Mouse (Mus musculus): ENCODE results near the gene Hspa13.

Hspa13 gene

DNA sequence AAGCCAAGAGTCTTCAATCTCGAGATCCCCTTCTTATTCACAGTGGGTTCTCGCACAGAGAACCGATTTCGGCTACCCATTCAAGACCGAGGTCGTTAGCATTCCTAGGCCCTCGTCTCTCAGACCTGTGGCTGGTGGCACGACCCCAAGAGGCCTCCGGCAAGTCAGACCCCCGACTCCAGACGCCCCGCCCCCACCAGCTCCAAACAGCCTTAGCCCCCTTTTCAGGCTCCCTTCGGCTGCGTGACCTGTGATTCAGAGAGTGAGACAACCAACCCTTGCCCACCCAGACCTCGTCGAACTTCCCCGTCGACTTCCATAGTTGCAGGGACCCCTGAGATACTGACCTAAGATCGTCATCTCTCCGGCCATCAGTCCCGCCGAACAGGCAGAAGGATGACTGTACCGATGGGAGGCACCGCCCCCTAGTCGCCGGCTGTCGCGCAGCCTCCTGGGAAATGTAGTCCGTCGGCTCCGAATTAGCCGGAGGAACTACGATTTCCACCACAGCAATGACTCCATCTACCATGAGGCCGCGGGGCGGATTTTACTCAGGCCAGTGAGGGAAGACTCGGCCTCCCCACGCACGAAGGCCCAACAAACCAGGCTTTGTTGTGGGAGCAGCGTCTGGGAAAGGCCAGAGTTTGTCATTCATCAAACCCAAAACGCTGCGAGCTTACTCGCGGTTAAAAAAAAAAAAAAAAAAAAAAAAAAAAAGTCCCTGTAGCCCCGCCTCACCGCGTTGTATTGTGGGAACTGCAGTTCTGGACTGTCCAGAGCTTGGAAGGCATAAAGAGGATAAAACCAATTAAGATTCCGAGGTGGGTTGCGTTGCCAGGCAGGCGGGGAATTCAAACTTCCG is at the start of gene Hspa13:
Hspa13 (minus strand) TSS at position 717 of the 862 bp plus-strand sequence.
- peak; percentile 98 for DNase-seq

DNA sequence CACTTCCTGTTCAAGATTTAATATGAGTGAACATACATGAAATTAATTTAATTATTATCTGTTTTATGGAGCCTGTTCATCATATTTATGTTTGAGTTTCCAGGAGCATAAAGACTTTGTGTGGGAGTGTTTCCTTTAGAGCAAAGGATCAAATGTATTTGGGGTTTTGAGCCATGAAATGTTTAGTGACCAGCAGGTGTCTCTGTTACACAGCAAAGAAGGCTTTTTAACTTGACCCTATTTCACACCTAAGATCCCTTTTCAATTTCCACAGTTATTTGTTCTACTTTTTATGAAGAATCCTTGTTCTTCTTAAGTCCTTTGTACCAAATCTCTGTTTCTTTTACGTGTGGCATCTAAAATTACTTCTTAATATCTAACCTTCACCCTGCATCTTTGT is 12.4 kb upstream of the Hspa13 start:
- DNase-seq: peak; percentile 15

DNA sequence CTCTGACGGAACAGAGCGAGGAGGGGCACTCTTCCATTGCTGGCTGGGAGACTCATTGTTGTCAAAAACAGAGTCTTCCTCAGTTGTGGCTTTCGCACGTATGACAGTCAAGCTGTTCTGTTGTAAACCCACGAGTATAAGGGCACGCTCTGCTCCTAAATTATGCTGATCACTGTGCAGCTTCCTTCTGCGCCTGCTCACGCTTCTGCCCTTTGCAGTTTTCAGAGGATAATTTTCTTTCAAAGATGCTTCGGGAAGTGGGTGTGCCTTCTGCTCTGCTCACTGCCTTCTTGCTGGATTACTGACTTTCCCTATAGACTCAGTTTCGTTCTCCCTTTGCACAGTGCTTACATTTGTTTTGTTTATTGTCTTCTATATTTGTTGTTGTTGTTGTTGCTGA is 6.3 kb upstream of the Hspa13 start:
- no peak for DNase-seq

DNA sequence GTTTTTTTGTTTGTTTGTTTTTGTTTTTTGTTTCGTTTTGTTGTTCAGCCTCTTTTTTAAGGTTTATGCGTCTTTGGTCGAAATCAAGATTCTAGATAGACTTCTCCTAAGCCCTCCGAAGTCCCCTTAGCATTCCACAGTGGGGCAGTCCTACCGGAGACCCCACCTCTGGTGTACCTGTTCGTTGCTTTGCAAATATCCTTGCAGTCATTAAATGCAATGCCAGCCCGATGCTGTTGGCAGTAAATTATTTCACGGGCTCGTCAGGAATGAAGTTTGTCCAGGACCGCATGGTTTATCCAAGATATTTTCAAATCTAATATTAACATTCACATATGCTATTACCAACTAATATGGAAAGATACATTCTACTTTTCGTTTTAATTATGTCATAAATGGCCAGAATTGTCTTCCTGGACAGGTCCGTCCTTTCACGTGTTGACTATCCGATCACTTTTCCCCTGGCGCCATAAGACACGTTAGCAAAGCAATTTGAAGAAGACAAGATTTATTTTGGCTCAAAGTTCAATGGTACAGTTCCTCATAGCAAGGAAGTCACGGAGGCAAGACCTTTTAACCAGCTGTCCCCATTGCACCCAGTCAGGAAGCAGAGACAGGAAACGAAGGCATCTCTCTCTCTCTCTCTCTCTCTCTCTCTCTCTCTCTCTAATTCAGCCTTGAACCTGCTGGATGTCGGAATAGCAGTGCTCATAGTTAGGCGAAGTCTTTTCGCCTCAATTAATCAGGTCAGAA is 522 bp upstream of the Hspa13 start:
- peak; percentile 3 for DNase-seq

DNA sequence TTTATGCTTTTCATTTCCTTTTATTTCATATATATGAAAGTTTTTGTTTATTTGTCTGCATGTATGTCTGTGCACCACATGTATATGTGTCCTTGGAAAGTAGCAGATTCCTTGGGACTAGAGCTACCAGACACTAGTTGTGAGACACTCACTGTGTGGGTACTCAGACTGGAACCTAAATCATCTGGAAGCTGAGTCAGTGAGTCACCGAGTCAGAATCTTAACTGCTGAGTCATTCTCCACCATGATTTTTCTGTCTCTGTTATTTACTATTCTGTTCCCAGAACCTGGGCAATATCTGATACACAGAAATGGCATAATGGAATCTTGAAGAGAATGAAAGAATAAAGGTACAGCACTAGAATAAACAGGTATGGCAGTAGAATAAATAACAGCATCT is 14.0 kb downstream of the Hspa13 start:
- DNase-seq: no peak

DNA sequence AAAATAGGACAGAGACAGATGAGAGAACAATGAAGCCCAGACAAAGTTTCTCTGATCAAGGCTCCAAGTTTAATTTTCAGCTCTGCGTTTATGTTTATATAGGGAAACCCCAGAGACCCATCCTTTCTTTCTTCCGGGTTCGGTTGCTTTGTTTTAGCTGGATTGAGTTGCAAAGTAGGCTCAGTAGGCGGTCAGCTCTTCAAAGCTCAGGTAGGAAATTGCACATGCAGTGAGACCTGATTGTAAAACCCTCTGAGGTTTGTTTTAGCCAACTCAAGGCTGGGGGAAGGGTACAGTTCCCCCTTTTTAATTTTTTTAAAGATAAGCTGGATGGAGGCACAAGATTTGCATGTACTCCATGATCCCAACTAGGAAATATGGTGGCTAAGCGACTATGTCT is 16.8 kb downstream of the Hspa13 start:
- DNase-seq: no peak

DNA sequence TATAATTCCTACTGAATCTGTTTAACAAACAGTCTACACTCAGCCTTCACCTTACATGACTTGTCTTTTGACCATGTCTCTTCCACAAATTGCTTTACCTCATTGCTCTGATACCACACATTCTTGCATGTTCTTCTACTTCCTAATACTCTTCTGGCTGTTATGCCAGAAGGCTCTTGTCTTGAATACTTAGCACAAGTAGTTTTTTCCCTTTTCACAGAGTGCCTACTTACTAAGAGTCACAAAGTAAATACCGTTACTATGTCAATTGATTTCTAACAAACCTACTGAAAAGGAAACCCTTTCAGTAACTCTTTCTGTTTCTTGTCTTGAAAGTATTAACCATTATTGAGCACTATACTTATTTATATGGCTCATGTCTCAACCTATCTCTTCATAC is 18.0 kb downstream of the Hspa13 start:
- DNase-seq: no peak

DNA sequence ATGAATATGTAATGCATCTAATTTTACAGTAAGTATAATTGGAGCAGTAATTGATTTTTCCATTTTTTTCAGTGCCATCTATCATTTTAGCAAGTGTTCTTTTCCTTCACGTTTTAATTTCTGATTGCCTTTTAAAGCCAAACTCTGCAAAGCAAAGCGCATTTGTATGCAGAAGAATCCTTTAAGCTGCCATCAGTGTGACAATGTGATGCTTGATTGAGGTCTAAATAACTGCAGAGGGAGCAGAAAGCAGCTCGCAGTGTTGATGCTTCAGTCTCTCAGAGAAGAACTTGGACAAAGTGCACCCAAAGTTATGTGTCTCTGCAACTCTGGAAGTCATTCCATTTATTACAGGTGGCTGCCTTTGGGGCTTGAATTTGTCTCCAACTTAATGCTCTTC is 22.9 kb downstream of the Hspa13 start:
- DNase-seq: no peak

DNA sequence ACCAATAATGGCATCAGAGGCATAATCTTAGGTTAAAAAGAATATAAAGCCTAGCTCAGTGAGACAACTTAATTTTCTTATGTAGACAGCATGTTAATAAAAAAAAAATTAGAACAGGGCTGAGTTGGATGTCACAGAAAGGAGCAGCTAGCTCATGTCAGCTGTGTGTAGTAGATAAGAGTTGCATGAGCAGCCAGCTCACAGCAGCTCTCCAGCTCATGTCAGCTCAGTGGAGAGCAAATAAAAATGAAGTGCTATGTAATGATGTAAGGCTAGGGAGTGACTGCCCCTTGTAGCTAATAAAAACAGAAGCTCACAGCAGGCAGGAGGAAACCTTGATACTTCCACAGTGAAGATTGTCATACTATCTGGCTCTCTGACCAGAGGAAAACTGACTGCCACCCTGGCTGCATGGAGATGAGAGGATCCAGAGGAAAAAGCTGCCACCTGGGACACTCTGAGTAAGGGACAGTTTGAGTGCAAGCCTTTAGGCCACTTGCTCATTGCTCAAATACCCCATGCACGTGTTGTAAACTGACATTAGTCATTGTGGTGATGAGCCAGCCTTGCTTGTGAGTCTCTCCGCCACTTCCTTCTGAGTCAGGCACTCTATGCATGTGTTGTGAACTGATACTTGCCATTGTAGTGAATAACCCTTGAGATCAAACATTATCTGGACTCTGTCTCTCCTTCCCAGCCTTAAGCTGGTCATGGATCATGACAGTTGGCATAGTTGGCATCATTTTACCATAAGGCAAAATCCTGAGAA is 49.3 kb downstream of the Hspa13 start:
- no peak for DNase-seq

DNA sequence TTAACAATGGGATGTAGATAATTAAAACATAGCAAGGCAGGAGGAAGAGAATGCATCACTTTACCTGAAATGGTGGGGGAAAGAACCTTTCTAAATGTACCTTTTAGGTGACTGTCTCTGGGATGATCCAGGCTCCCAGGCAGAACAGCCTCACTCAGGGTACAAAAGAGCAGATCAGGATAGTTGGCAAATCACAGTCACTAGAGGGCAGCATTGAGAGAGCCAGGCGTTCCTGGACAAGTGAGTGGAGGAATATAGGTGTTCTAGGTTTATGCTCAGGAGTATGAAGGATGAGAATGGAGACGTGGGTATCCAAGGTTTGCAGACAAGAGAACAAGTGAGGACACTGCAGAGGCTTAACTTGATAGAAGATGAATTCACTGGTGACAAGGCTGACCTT is 70.7 kb downstream of the Hspa13 start:
- DNase-seq: peak; percentile 60
